Mouse (Mus musculus) liver, embryonic 16.5 days (tissue): ENCODE measurements around the gene Zc3hav1l. TPM values are rescaled to one million over a fixed set of nuclear protein-coding genes. Genes with fewer than 3 reads are reported as not detected.

Experiments
- ATAC-seq: fragments of 200-750 bp; cut with Nextera tagmentation; 2 replicates; pipeline ENCODE4 v1.8.0; 2017; ENCODE audit warnings: low read depth, mild to moderate bottlenecking, moderate number of reproducible peaks, moderate library complexity
- H3K27ac ChIP-seq: fragments of 300-500 bp; sonication (generic); 2 replicates; pipeline ENCODE4 v1.5.1; 2014; ENCODE audit warnings: mild to moderate bottlenecking, low read length
- H3K27me3 ChIP-seq: fragments of 300-500 bp; sonication (generic); 2 replicates; pipeline ENCODE4 v1.6.1; 2014; ENCODE audit warnings: low read depth, low read length, mixed read lengths; ENCODE audit not compliant: control insufficient read depth, insufficient read depth
- H3K36me3 ChIP-seq: fragments of 300-500 bp; sonication (generic); 2 replicates; pipeline ENCODE4 v1.6.1; 2014; ENCODE audit warnings: mild to moderate bottlenecking; ENCODE audit not compliant: control insufficient read depth, insufficient read depth
- H3K4me1 ChIP-seq: fragments of 300-500 bp; sonication (generic); 2 replicates; pipeline ENCODE4 v1.6.1; 2014; ENCODE audit warnings: low read depth, low read length, mixed read lengths; ENCODE audit not compliant: control insufficient read depth
- H3K4me2 ChIP-seq: fragments of 300-500 bp; sonication (generic); 2 replicates; pipeline ENCODE4 v1.6.1; 2014; ENCODE audit warnings: low read depth, low read length, mixed read lengths
- H3K4me3 ChIP-seq: fragments of 300-500 bp; sonication (generic); 2 replicates; pipeline ENCODE4 v1.5.1; 2014; ENCODE audit warnings: low read depth, mild to moderate bottlenecking, low read length
- H3K9ac ChIP-seq: fragments of 300-500 bp; sonication (generic); 2 replicates; pipeline ENCODE4 v1.6.1; 2014; ENCODE audit warnings: low read depth, low read length
- H3K9me3 ChIP-seq: fragments of 300-500 bp; sonication (generic); replicated peaks from 2 replicates; pipeline ENCODE4 v1.6.1; 2016; ENCODE audit warnings: low read length; ENCODE audit not compliant: control insufficient read depth
- WGBS: fragments of 180-500 bp; shearing (Covaris S2); extraction: QIAGEN DNeasy Blood & Tissue Kit; methylation state at CpG from one replicate; pipeline ENCODE4 v1.1.7; 2014; ENCODE audit not compliant: insufficient replicate concordance; 5-methylcytosine and 5-hydroxymethylcytosine counted together
- polyA plus RNA-seq: library from polyadenylated mRNA; unstranded; fragments of >200 nt; fragmentation: Nextera tagmentation; extraction: Ambion mirVana; gene quantifications from 2 replicates; pipeline ENCODE4 v1.2.1, GENCODE M21; 2015

Zc3hav1l gene
- polyA plus RNA-seq, 1 experiment from 2014 or later, result 1.4 TPM

GRCm38 (mm10) chr6:38244167-38244566, 54.9 kb downstream of the Zc3hav1l start:
- Histone ChIP-seq H3K27ac (no peak overlapping the region), H3K36me3 (no peaks in the 10 kb centered on the region), H3K4me3 (no peak overlapping the region), H3K4me1 (no peaks in the 10 kb centered on the region), H3K4me2 (no peak overlapping the region), H3K9ac (no peak overlapping the region), H3K9me3 (no peaks in the 10 kb centered on the region), H3K27me3 (no peaks in the 10 kb centered on the region)
- WGBS, result 39% methylated on average over 3 of the region's 3 CpGs
- ATAC-seq, result no peak

DNA sequence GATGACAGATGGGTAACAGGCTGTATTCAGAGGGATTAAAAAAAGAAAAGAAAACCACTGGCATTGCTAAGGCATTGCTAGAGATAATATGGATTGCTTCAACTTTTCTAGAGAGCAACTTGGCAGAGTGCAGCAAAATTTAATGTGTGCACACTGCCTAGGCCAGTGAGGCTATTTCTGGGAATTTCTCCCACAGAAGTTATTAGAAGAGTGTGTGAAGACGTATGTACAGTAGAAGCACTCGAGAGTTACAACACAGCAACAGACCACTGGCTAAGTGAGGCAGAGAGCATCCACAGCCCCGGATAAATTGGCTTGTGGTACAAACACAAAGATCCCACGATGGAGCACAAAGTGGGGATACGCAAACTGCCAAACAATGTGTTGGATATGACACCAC, 56.2 kb downstream of the Zc3hav1l start:
- Histone ChIP-seq H3K4me1 (no peaks in the 10 kb centered on the region), H3K36me3 (no peaks in the 10 kb centered on the region), H3K4me3 (no peak overlapping the region), H3K4me2 (no peak overlapping the region), H3K27ac (no peak overlapping the region), H3K27me3 (no peaks in the 10 kb centered on the region), H3K9ac (no peak overlapping the region), H3K9me3 (no peaks in the 10 kb centered on the region)
- ATAC-seq, result no peak
- 69% methylated on average over 5 of the region's 5 CpGs for WGBS

DNA sequence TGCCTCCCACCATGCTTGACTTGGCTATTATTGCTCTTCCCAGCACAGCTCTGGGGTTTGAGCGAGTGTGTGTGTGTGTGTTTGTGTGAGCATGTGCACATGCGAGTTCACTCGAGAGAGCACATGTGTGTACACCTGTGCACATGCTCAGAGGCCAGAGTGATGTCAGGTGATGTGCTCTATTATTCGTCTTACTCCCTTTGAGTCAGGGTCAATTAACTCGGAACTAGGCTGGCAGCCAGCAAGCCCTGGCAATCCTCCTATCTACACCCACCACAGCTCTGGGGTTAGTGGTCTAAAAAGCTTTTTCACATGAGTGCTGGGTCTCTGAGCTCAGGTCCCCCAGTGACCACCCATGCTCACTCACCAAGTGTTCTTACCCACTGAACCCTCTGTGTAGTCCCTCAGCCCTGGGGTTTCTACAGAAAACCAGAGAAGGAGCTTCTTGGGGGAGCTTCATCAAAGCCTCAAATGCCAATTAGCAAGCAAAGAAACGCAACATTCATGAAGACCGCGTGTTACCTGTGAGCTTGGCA, 56.7 kb downstream of the Zc3hav1l start:
- WGBS, result 73% methylated on average over 8 of the region's 8 CpGs

GRCm38 (mm10) chr6:38241508-38241907, 57.6 kb downstream of the Zc3hav1l start:
- H3K27ac ChIP-seq, result no peak overlapping the region
- H3K36me3 ChIP-seq, result no peaks in the 10 kb centered on the region
- H3K9me3 ChIP-seq, result no peaks in the 10 kb centered on the region
- H3K9ac ChIP-seq, result no peak overlapping the region
- ATAC-seq, result no peak
- 37% methylated on average over 4 of the region's 4 CpGs for WGBS
- no peak overlapping the region for H3K4me2 ChIP-seq
- no peak overlapping the region for H3K4me3 ChIP-seq
- H3K4me1 ChIP-seq, result no peaks in the 10 kb centered on the region
- no peaks in the 10 kb centered on the region for H3K27me3 ChIP-seq

More for the DNA sequence above, 56.7 kb downstream of the Zc3hav1l start:
- ATAC-seq, result no peak
- H3K4me1 ChIP-seq, result no peaks in the 10 kb centered on the region
- no peak overlapping the region for H3K4me2 ChIP-seq
- H3K36me3 ChIP-seq, result no peaks in the 10 kb centered on the region
- H3K27ac ChIP-seq, result no peak overlapping the region
- H3K9ac ChIP-seq, result no peak overlapping the region
- no peaks in the 10 kb centered on the region for H3K27me3 ChIP-seq
- H3K4me3 ChIP-seq, result no peak overlapping the region
- no peaks in the 10 kb centered on the region for H3K9me3 ChIP-seq

DNA sequence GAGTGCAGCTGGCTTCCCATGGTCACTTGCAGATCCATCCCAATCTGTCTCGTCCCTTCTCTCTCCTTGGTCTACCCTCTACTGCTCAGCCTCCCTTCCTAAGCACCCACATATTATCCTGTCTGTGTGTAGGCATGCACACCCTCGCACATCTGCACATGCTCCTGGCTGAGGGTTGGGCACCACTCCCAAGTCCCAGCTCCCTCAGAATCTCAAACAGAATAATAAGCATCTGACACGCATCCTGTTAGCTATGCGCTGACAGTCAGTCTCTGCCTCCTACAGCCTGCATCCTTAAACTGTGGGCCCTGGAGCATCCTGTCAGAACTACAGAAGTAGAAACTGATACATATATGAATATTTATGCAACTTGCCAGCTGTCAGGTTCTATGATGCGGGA, 58.4 kb downstream of the Zc3hav1l start:
- ATAC-seq, result no peak
- Histone ChIP-seq H3K4me2 (no peak overlapping the region), H3K9ac (no peak overlapping the region), H3K4me3 (no peak overlapping the region), H3K36me3 (no peaks in the 10 kb centered on the region), H3K4me1 (no peaks in the 10 kb centered on the region), H3K27me3 (no peaks in the 10 kb centered on the region), H3K27ac (no peak overlapping the region), H3K9me3 (no peaks in the 10 kb centered on the region)
- 71% methylated on average over 5 of the region's 5 CpGs for WGBS

DNA sequence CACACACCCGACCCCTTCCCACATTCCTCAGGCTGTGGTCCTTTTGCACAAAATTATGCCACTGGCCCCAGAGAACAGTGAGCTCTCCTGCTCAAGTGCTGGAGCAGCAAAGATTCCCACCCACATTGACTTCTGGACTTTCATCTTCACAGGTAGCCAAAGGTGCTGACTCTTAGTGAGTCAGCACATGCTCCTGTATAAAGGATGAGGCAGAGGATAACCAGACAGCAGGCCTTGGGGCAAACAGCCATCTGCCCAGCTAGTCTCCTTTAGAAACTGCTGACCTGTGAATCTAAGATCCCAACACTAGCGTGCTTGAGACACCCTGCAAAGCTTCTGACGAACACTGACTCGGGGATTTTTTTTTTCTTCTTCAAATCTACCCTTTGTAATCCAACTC, 60.7 kb downstream of the Zc3hav1l start:
- Histone ChIP-seq H3K4me1 (no peaks in the 10 kb centered on the region), H3K36me3 (no peaks in the 10 kb centered on the region), H3K9ac (no peak overlapping the region), H3K9me3 (no peaks in the 10 kb centered on the region), H3K27me3 (no peaks in the 10 kb centered on the region), H3K4me3 (no peak overlapping the region), H3K27ac (no peak overlapping the region), H3K4me2 (no peak overlapping the region)
- ATAC-seq, result no peak
- WGBS, result 59% methylated on average over 4 of the region's 4 CpGs

Other genes starting within 250 kb of the Zc3hav1l start
- gene Tmem213, start 190.0 kb downstream of the Zc3hav1l start, polyA plus RNA-seq, result not detected in 2 replicates
- gene Atp6v0a4, start 174.7 kb downstream of the Zc3hav1l start, polyA plus RNA-seq, result 0.13 and 0.67 TPM in 2 replicates
- 0.16 and 0.26 TPM in 2 replicates for gene D630045J12Rik, start 45.2 kb downstream of the Zc3hav1l start, polyA plus RNA-seq
- 21.4 and 22.3 TPM in 2 replicates for gene Zc3hav1, start 55.3 kb upstream of the Zc3hav1l start, polyA plus RNA-seq
- gene Ttc26, start 82.2 kb upstream of the Zc3hav1l start, polyA plus RNA-seq, result 0.22 and 0.42 TPM in 2 replicates
- gene Ubn2, start 134.7 kb upstream of the Zc3hav1l start, polyA plus RNA-seq, result 4.1 and 4.2 TPM in 2 replicates
- 74.5 and 81.7 TPM in 2 replicates for gene Fmc1, start 234.2 kb upstream of the Zc3hav1l start, polyA plus RNA-seq